Mouse (Mus musculus): ENCODE measurements around the gene Astn1.

The Astn1 gene

GRCm38 (mm10) chr1:158414198-158414597, 52.1 kb downstream of the Astn1 start:
- no peak for DNase-seq (ENCODE audit: low spot score)

GRCm38 (mm10) chr1:158421451-158421850, 59.4 kb downstream of the Astn1 start:
- no peak for DNase-seq (ENCODE audit: low spot score)

- no peak for DNase-seq (ENCODE audit: low spot score)
These were observed 60.7 kb downstream of the Astn1 start for GRCm38 (mm10) chr1:158422739-158423138.

GRCm38 (mm10) chr1:158446071-158446470, 84.0 kb downstream of the Astn1 start:
- DNase-seq (ENCODE audit: low spot score), result no peak

GRCm38 (mm10) chr1:158447956-158448355, 85.9 kb downstream of the Astn1 start:
- no peak for DNase-seq (ENCODE audit: low spot score)

GRCm38 (mm10) chr1:158452675-158453074, 90.6 kb downstream of the Astn1 start:
- DNase-seq (ENCODE audit: low spot score), result no peak

- DNase-seq (ENCODE audit: low spot score), result no peak
These were observed 91.5 kb downstream of the Astn1 start for GRCm38 (mm10) chr1:158453587-158453986.

- DNase-seq (ENCODE audit: low spot score), result no peak
These were observed 101.9 kb downstream of the Astn1 start for GRCm38 (mm10) chr1:158463975-158464374.

GRCm38 (mm10) chr1:158465286-158465685, 103.2 kb downstream of the Astn1 start:
- no peak for DNase-seq (ENCODE audit: low spot score)

GRCm38 (mm10) chr1:158477841-158478240, 115.8 kb downstream of the Astn1 start:
- no peak for DNase-seq (ENCODE audit: low spot score)

- no peak for DNase-seq (ENCODE audit: low spot score)
These were observed 118.2 kb downstream of the Astn1 start for GRCm38 (mm10) chr1:158480285-158480684.

GRCm38 (mm10) chr1:158483733-158484132, 121.7 kb downstream of the Astn1 start:
- no peak for DNase-seq (ENCODE audit: low spot score)

GRCm38 (mm10) chr1:158489521-158490021, 127.5 kb downstream of the Astn1 start:
- DNase-seq (ENCODE audit: low spot score), result no peak

GRCm38 (mm10) chr1:158490175-158490574, 128.1 kb downstream of the Astn1 start:
- DNase-seq (ENCODE audit: low spot score), result no peak

- no peak for DNase-seq (ENCODE audit: low spot score)
These were observed 131.2 kb downstream of the Astn1 start for GRCm38 (mm10) chr1:158493289-158493688.

- no peak for DNase-seq (ENCODE audit: low spot score)
These were observed 138.1 kb downstream of the Astn1 start for GRCm38 (mm10) chr1:158500140-158500539.

GRCm38 (mm10) chr1:158501019-158501418, 138.9 kb downstream of the Astn1 start:
- no peak for DNase-seq (ENCODE audit: low spot score)

GRCm38 (mm10) chr1:158507610-158508009, 145.5 kb downstream of the Astn1 start:
- no peak for DNase-seq (ENCODE audit: low spot score)

GRCm38 (mm10) chr1:158509112-158509855, 147.2 kb downstream of the Astn1 start:
- no peak for DNase-seq (ENCODE audit: low spot score)

- DNase-seq (ENCODE audit: low spot score), result no peak
These were observed 148.6 kb downstream of the Astn1 start for GRCm38 (mm10) chr1:158510478-158511207.

GRCm38 (mm10) chr1:158512089-158512488, 150.0 kb downstream of the Astn1 start:
- no peak for DNase-seq (ENCODE audit: low spot score)

GRCm38 (mm10) chr1:158512636-158513035, 150.6 kb downstream of the Astn1 start:
- DNase-seq (ENCODE audit: low spot score), result no peak

GRCm38 (mm10) chr1:158513572-158513971, 151.5 kb downstream of the Astn1 start:
- no peak for DNase-seq (ENCODE audit: low spot score)
